Mouse (Mus musculus) E14TG2a.4 (cell line): ENCODE results near the gene Mindy4b-ps.

Source experiments
- H3K27me3 ChIP-seq: 2 replicates; pipeline ENCODE4 v1.6.1; 2014; ENCODE audit warnings: low read length, control low read depth; ENCODE audit not compliant: insufficient read depth
- H3K36me3 ChIP-seq: 2 replicates; pipeline ENCODE4 v1.6.1; 2014; ENCODE audit warnings: low read length, control low read depth; ENCODE audit not compliant: insufficient read depth
- H3K4me1 ChIP-seq: replicated peaks from 2 replicates; pipeline ENCODE4 v1.6.1; 2014; ENCODE audit warnings: low read depth, low read length, control low read depth
- H3K4me3 ChIP-seq: replicated peaks from 2 replicates; pipeline ENCODE4 v1.5.1; 2014; ENCODE audit warnings: mild to moderate bottlenecking, low read length
- H3K9me3 ChIP-seq: 2 replicates; pipeline ENCODE4 v1.6.1; 2014; ENCODE audit warnings: low read length, control low read depth
- CTCF ChIP-seq: conservative IDR thresholded peaks from 2 replicates; pipeline ENCODE4 v1.5.1; 2014; ENCODE audit warnings: low read length
- NANOG ChIP-seq: IDR thresholded peaks from 2 replicates; pipeline ENCODE4 v1.6.1; 2014; ENCODE audit warnings: borderline replicate concordance, low read length, mixed read lengths
- POU5F1 ChIP-seq: IDR thresholded peaks from 2 replicates; pipeline ENCODE4 v1.6.1; 2014; ENCODE audit warnings: low read length, borderline replicate concordance

Gene Mindy4b-ps

GRCm38 (mm10) chr3:58755769-58756168, 66.3 kb downstream of the Mindy4b-ps start:
- TF ChIP-seq CTCF (no peak), POU5F1 (no peak), NANOG (no peak)
- H3K27me3 ChIP-seq, result no peaks in the 10 kb centered on the region
- no peaks in the 10 kb centered on the region for H3K4me1 ChIP-seq
- H3K9me3 ChIP-seq, result no peaks in the 10 kb centered on the region
- H3K4me3 ChIP-seq, result no peak overlapping the region
- H3K36me3 ChIP-seq, result no peaks in the 10 kb centered on the region

DNA sequence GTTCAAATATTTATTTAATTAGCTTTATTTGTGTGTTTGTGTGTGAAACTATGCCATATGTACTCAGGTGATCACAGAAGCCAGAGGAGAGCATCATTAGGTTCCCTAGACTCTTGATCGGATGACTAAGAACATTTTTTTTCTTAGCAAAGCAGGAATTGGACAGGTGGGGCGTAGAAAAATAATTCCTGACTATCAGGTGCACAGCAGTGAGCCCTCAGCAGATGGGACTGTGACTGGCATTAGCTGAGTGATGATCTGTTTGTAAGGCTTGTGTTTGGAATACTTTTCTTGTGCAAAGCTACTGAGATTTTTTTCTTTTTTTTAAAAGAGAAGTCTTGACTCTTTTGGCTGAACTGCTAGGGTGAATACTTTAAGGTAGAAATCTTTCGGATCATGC, 67.8 kb downstream of the Mindy4b-ps start:
- Histone ChIP-seq H3K36me3 (no peaks in the 10 kb centered on the region), H3K4me1 (no peaks in the 10 kb centered on the region), H3K4me3 (no peak overlapping the region), H3K27me3 (no peaks in the 10 kb centered on the region), H3K9me3 (no peaks in the 10 kb centered on the region)
- TF ChIP-seq CTCF, result no peak
- TF ChIP-seq POU5F1, result no peak
- no peak for TF ChIP-seq NANOG

- Histone ChIP-seq H3K4me1 (no peaks in the 10 kb centered on the region), H3K4me3 (no peak overlapping the region), H3K27me3 (no peaks in the 10 kb centered on the region), H3K36me3 (no peaks in the 10 kb centered on the region), H3K9me3 (no peaks in the 10 kb centered on the region)
- no peak for TF ChIP-seq NANOG
- TF ChIP-seq POU5F1, result no peak
- no peak for TF ChIP-seq CTCF
Observed at GRCm38 (mm10) chr3:58751818-58752620, 70.1 kb downstream of the Mindy4b-ps start.

DNA sequence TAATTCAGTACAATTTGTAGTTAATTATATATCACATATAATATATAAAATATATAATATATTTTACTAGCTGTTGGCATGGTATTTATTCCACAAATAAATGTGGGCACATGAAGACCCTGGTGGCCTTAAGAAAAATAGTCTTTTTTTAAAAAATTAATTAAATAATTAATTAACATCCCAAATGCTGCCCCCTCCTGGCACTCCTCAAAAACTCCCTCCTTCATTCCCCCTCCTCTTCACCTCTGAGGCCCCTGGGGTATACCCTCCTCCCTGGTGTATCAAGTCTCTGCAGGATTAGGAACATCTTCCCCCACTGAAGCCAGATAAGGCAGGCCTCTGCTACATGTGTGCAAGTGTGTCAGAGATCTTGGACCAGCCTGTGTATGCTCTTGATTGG, 73.4 kb downstream of the Mindy4b-ps start:
- H3K36me3 ChIP-seq, result no peaks in the 10 kb centered on the region
- H3K9me3 ChIP-seq, result no peaks in the 10 kb centered on the region
- H3K4me1 ChIP-seq, result no peaks in the 10 kb centered on the region
- TF ChIP-seq POU5F1 (no peak), CTCF (0 out of 2 replicates have a peak, but pooled peaks have one; percentile 9)
- H3K27me3 ChIP-seq, result no peaks in the 10 kb centered on the region
- H3K4me3 ChIP-seq, result no peak overlapping the region

DNA sequence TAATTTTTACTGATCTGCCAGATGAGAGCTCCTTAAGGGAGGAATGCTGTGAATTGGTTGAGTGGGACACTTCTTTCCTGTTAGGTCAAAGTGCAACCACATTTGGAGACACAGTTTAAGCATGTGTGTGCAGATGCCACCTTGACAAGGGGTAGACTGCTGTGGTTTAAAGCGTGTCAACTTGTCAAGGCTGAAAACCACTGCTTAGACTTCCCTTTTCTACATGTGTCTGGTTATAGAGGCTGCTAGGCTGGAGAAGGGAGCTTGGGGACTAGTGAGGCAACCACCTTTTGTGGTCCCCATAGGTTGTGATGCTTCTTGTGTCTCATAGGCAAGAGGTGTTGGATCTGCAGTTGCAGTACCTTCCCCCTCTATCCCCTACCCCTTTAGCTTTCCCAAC, 74.2 kb downstream of the Mindy4b-ps start:
- H3K36me3 ChIP-seq, result no peaks in the 10 kb centered on the region
- no peaks in the 10 kb centered on the region for H3K9me3 ChIP-seq
- no peaks in the 10 kb centered on the region for H3K27me3 ChIP-seq
- no peak for TF ChIP-seq CTCF
- no peak for TF ChIP-seq POU5F1
- no peak for TF ChIP-seq NANOG
- H3K4me1 ChIP-seq, result no peaks in the 10 kb centered on the region
- H3K4me3 ChIP-seq, result no peak overlapping the region

GRCm38 (mm10) chr3:58739536-58739935, 82.6 kb downstream of the Mindy4b-ps start:
- no peak overlapping the region for H3K4me3 ChIP-seq
- H3K27me3 ChIP-seq, result peaks cover 3% of the 10 kb centered on the region; the same call in 1 of the 2 replicates
- H3K9me3 ChIP-seq, result no peaks in the 10 kb centered on the region
- no peaks in the 10 kb centered on the region for H3K36me3 ChIP-seq
- no peak for TF ChIP-seq CTCF
- no peak for TF ChIP-seq POU5F1
- TF ChIP-seq NANOG, result no peak
- peaks cover 10% of the 10 kb centered on the region for H3K4me1 ChIP-seq
